Mouse (Mus musculus) midbrain, embryonic 15.5 days (tissue): Measurements from ENCODE around the gene Smim22. TPM values are rescaled to one million over a fixed set of nuclear protein-coding genes. Genes with fewer than 3 reads are reported as not detected.

Experiments used
- polyA plus RNA-seq: library from polyadenylated mRNA; unstranded; fragments of >200 nt; fragmentation: Nextera tagmentation; extraction: Ambion mirVana; gene quantifications from 2 replicates; pipeline ENCODE4 v1.2.1, GENCODE M21; 2015

The Smim22 gene
- polyA plus RNA-seq, 1 experiment from 2014 or later = 1.6 TPM

Other genes with a start within 250 kb of the Smim22 start
- 130 and 132 TPM in 2 replicates for gene Cdip1, start 217.0 kb upstream of the Smim22 start, polyA plus RNA-seq
- gene 4930562C15Rik, start 171.9 kb upstream of the Smim22 start, polyA plus RNA-seq = 0.19 and 0.52 TPM in 2 replicates
- 58.2 and 58.7 TPM in 2 replicates for gene Ubald1, start 127.0 kb upstream of the Smim22 start, polyA plus RNA-seq
- gene Mgrn1, start 121.0 kb upstream of the Smim22 start, polyA plus RNA-seq = 124 and 131 TPM in 2 replicates
- gene Nudt16l1, start 68.5 kb upstream of the Smim22 start, polyA plus RNA-seq = 123 and 132 TPM in 2 replicates
- 80.0 and 86.3 TPM in 2 replicates for gene Anks3, start 43.1 kb upstream of the Smim22 start, polyA plus RNA-seq
- not detected in 2 replicates for gene Sept12, start 9.4 kb upstream of the Smim22 start, polyA plus RNA-seq
- 157 TPM in 2 replicates for gene Rogdi, start 6.3 kb downstream of the Smim22 start, polyA plus RNA-seq
- 201 and 207 TPM in 2 replicates for gene Glyr1, start 42.6 kb downstream of the Smim22 start, polyA plus RNA-seq
- 15.1 and 16.0 TPM in 2 replicates for gene Ubn1, start 42.8 kb downstream of the Smim22 start, polyA plus RNA-seq
- 0.09 and 0.39 TPM in 2 replicates for gene Ppl, start 125.1 kb downstream of the Smim22 start, polyA plus RNA-seq
- gene Sec14l5, start 139.8 kb downstream of the Smim22 start, polyA plus RNA-seq = 0.60 and 0.83 TPM in 2 replicates
- 11.4 and 14.3 TPM in 2 replicates for gene Nagpa, start 196.7 kb downstream of the Smim22 start, polyA plus RNA-seq
- gene AU021092, start 215.0 kb downstream of the Smim22 start, polyA plus RNA-seq = 14.8 and 15.9 TPM in 2 replicates
- 44.5 and 44.8 TPM in 2 replicates for gene Alg1, start 226.3 kb downstream of the Smim22 start, polyA plus RNA-seq
- gene Eef2kmt, start 248.7 kb downstream of the Smim22 start, polyA plus RNA-seq = 6.9 and 7.7 TPM in 2 replicates